Mouse (Mus musculus) hindbrain, embryonic 10.5 days (tissue): ENCODE results near the gene Ano10. TPM values are rescaled to one million over a fixed set of nuclear protein-coding genes. Genes with fewer than 3 reads are reported as not detected.
A peak's percentile ranks its signal among the peaks of the same experiment; 100 is the strongest.

ENCODE experiments used
- DNase-seq: peaks from one replicate; pipeline ENCODE4 v3.0.0-alpha.2; 2017; ENCODE audit warnings: low spot score
- H3K27ac ChIP-seq: fragments of 300-500 bp; sonication (generic); 2 replicates; pipeline ENCODE4 v1.5.1; 2016; ENCODE audit warnings: mild to moderate bottlenecking, moderate library complexity
- H3K27me3 ChIP-seq: fragments of 300-500 bp; sonication (generic); 2 replicates; pipeline ENCODE4 v1.6.1; 2016; ENCODE audit warnings: mild to moderate bottlenecking; ENCODE audit not compliant: poor library complexity, insufficient read depth, severe bottlenecking
- H3K36me3 ChIP-seq: fragments of 300-500 bp; sonication (generic); 2 replicates; pipeline ENCODE4 v1.6.1; 2016; ENCODE audit warnings: mild to moderate bottlenecking, moderate library complexity
- H3K4me1 ChIP-seq: fragments of 300-500 bp; sonication (generic); replicated peaks from 2 replicates; pipeline ENCODE4 v1.6.1; 2016; ENCODE audit warnings: mild to moderate bottlenecking
- H3K4me3 ChIP-seq: fragments of 300-500 bp; sonication (generic); 2 replicates; pipeline ENCODE4 v1.5.1; 2016; ENCODE audit warnings: mild to moderate bottlenecking, moderate library complexity
- H3K9me3 ChIP-seq: fragments of 300-500 bp; sonication (generic); 2 replicates; pipeline ENCODE4 v1.6.1; 2016; ENCODE audit warnings: mild to moderate bottlenecking, moderate library complexity
- WGBS: fragments of 180-500 bp; shearing (Covaris S2); methylation state at CpG from one replicate; pipeline ENCODE4 v1.1.7; 2016; 5-methylcytosine and 5-hydroxymethylcytosine counted together
- polyA plus RNA-seq: library from polyadenylated mRNA; unstranded; fragments of >200 nt; fragmentation: Nextera tagmentation; extraction: Ambion mirVana; gene quantifications from 2 replicates; pipeline ENCODE4 v1.2.1, GENCODE M21; 2016

The Ano10 gene
- polyA plus RNA-seq, 1 experiment from 2014 or later: 46.9 TPM

DNA sequence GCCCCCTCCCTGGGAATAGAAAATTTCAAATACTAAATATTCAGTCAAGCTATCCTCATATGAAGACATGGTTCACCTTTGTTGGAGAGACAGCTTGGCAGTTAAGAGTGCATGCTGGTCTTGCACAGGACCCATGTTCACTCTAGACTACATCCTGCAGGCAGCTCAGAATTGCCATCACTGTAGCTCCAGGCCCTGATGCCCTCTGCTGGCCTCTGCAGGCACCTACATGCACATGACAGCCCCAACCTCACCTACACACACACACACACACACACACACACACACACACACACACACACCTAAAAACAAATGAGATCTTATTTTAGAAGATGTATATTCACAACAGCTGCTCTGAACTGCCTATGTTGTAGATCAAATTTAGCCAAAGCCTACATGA, 31.1 kb downstream of the Ano10 start:
- DNase-seq: no peak
- H3K36me3 ChIP-seq: peaks cover 67% of the 10 kb centered on the region
- H3K9me3 ChIP-seq: no peaks in the 10 kb centered on the region
- H3K4me1 ChIP-seq: no peaks in the 10 kb centered on the region
- H3K27ac ChIP-seq: no peak overlapping the region
- no peaks in the 10 kb centered on the region for H3K27me3 ChIP-seq
- no peak overlapping the region for H3K4me3 ChIP-seq

DNA sequence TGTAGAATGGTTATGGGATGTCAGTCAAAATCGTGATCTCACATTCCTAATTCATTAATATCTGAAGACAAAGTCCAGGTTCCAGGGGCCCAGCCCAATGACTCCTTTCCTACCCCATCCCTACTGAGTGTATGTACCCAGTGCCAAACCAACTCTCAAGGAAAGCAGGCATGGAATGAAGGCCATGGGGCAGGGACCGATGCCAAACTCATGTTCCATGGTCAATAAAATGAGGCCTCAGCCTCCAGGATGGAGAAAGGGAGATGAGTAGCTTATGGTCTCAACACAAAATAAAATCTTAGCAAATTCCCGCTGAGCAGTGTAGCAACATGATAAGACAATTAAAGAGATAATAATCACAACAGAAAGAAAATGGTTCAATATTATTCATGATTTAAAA, 39.8 kb downstream of the Ano10 start:
- Histone ChIP-seq H3K4me3 (no peak overlapping the region), H3K36me3 (peaks cover 89% of the 10 kb centered on the region), H3K9me3 (no peaks in the 10 kb centered on the region), H3K4me1 (no peaks in the 10 kb centered on the region), H3K27me3 (no peaks in the 10 kb centered on the region), H3K27ac (no peak overlapping the region)
- WGBS: 93% methylated on average over 3 of the region's 3 CpGs
- no peak for DNase-seq

DNA sequence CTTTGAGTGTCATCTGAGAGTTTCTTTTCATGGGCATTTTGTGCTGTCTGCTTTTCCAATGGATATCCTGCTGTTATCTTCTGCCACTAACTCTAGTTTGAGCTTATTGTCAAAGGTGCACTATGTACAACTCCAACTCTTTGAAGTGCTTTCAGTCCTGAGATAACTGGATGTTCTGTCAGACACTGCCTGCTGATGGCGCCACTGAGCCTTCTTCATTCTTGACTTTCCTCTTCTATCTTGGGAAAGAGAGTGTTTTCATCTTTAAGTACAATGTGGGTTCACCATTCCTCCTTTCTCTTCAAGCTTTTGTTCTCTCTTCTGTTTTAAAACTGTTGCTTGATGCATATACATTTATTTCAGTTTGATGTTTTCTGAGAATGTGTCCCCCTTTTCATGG, 42.1 kb downstream of the Ano10 start:
- H3K4me1 ChIP-seq: 0 out of 2 replicates have a peak, but pooled peaks cover 3% of the 10 kb centered on the region
- DNase-seq: no peak
- H3K36me3 ChIP-seq: peaks cover 73% of the 10 kb centered on the region
- H3K9me3 ChIP-seq: no peaks in the 10 kb centered on the region
- WGBS: 80% methylated on average over 1 of the region's 1 CpGs
- H3K4me3 ChIP-seq: no peak overlapping the region
- H3K27ac ChIP-seq: no peak overlapping the region
- H3K27me3 ChIP-seq: no peaks in the 10 kb centered on the region

DNA sequence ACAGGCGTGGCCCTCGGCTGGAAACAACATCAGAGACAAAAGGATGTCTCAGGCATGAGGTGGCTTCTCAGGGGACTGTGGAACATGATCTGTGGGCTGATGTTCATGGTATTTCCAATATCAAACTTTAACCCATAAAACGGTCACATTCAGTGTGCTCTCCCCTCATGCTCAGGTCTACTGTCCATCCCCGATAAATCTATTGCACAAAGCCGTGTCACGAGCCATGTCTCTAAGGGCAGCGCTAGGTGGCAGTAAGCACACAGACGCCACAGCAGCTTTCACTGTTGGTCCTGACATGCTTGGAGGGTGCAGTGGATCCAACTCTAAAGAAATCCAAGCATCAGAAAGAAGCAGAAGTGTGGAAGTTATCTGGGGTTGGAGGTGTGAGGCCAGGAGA, 46.1 kb downstream of the Ano10 start:
- 37% methylated on average over 8 of the region's 8 CpGs for WGBS
- Histone ChIP-seq H3K4me3 (no peak overlapping the region), H3K27ac (no peak overlapping the region), H3K36me3 (peaks cover 37% of the 10 kb centered on the region), H3K9me3 (no peaks in the 10 kb centered on the region), H3K27me3 (peaks cover 8% of the 10 kb centered on the region; the same call in 1 of the 2 replicates), H3K4me1 (peaks cover 8% of the 10 kb centered on the region; the same call in 1 of the 2 replicates)
- peak; percentile 46 for DNase-seq

DNA sequence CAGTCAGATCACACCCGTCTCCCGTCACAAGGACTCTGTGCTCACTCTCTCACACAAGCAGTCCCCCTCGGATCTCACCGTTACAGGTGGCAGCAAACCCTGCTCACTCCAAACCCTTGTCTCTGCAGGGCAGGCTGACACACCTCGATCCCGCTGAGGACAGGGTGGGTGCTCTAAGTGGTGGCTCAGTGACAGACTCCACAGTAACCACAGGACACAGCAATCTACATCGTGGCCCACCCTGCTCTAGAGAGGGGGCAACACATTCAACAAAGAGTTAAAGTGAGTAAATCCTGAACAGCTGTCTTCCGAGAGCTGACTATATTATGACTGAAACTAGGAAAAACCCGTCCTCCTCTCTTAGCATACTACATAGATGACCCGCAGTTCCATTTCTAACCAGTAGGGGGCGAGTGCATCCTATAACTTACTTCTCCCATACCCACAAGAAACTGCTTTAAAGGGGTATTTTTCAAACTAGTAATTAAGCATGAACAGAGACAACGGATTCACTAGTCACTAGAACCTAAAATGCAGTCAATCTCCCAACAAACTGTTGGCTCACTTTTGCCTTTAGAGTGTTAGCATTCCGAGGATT, 46.7 kb downstream of the Ano10 start:
- peak; percentile 61 for DNase-seq
- peaks cover 31% of the 10 kb centered on the region for H3K36me3 ChIP-seq
- H3K4me3 ChIP-seq: no peak overlapping the region
- no peak overlapping the region for H3K27ac ChIP-seq
- WGBS: 44% methylated on average over 13 of the region's 13 CpGs
- peaks cover 14% of the 10 kb centered on the region for H3K27me3 ChIP-seq
- no peaks in the 10 kb centered on the region for H3K9me3 ChIP-seq
- H3K4me1 ChIP-seq: peaks cover 14% of the 10 kb centered on the region

DNA sequence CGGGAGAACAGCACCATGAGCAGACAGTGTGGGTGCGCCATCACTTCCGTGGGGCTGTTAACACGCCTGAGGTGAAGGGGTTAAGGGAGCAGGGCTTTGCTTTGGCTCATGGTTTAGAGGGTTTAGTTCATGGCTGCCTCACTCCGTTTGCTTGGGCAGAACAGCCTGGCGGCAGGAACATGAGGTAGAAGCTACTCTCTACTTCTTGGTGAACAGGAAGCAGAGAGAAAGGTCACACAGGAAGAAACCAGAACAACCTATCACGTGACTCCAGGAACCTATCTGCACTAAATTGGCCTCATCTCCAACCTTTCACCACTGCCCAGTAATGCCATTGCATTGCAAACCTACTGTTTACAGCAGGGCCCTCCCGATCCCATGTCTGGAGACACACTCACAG, 48.3 kb downstream of the Ano10 start:
- Histone ChIP-seq H3K4me3 (no peak overlapping the region), H3K4me1 (peaks cover 29% of the 10 kb centered on the region), H3K36me3 (peaks cover 14% of the 10 kb centered on the region), H3K27ac (no peak overlapping the region), H3K27me3 (peaks cover 20% of the 10 kb centered on the region), H3K9me3 (no peaks in the 10 kb centered on the region)
- WGBS: 88% methylated on average over 8 of the region's 8 CpGs
- no peak for DNase-seq

DNA sequence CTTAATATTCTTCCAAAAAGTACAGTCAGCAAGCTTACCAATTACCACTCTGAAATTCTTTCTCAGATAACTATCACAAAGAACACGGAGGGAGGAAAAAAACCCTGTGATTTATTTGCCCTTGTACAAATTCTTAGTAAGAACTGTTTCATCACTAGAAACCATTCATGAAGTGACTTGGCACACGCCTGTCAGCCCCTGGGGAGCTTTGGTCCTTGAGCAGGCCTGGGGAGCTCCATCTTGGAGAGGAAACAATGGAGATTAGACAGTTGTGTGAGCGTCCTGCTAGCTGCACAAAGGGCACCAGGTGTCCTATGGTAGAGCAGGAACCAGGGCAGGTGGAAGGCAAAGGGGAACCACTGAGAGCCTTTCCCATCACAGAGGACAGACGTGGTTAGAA, 48.8 kb downstream of the Ano10 start:
- Histone ChIP-seq H3K27ac (no peak overlapping the region), H3K4me3 (no peak overlapping the region), H3K4me1 (peaks cover 33% of the 10 kb centered on the region), H3K36me3 (peaks cover 10% of the 10 kb centered on the region), H3K9me3 (no peaks in the 10 kb centered on the region), H3K27me3 (peaks cover 20% of the 10 kb centered on the region)
- no peak for DNase-seq
- WGBS: 76% methylated on average over 4 of the region's 4 CpGs

DNA sequence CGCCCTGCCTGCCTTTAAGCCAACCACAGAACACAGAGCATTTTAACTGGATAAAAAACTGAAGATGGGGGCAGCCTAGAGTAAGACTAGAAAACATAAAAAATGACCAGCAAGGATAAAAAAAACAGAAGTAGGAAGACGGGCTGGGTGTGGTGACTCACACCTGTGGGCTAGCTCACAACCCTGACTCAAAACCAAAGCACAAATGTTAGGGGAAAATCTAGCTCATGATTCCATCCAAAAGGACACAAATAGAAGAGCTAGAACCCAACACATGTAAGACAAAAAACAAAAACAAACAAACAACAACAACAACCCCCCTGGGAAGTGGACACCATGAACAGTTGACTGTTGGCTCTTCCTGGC, 49.4 kb downstream of the Ano10 start:
- H3K4me1 ChIP-seq: peaks cover 36% of the 10 kb centered on the region
- peaks cover 20% of the 10 kb centered on the region for H3K27me3 ChIP-seq
- no peak overlapping the region for H3K4me3 ChIP-seq
- WGBS: 41% methylated on average over 2 of the region's 2 CpGs
- no peak overlapping the region for H3K27ac ChIP-seq
- H3K9me3 ChIP-seq: no peaks in the 10 kb centered on the region
- no peak for DNase-seq
- peaks cover 4% of the 10 kb centered on the region for H3K36me3 ChIP-seq

DNA sequence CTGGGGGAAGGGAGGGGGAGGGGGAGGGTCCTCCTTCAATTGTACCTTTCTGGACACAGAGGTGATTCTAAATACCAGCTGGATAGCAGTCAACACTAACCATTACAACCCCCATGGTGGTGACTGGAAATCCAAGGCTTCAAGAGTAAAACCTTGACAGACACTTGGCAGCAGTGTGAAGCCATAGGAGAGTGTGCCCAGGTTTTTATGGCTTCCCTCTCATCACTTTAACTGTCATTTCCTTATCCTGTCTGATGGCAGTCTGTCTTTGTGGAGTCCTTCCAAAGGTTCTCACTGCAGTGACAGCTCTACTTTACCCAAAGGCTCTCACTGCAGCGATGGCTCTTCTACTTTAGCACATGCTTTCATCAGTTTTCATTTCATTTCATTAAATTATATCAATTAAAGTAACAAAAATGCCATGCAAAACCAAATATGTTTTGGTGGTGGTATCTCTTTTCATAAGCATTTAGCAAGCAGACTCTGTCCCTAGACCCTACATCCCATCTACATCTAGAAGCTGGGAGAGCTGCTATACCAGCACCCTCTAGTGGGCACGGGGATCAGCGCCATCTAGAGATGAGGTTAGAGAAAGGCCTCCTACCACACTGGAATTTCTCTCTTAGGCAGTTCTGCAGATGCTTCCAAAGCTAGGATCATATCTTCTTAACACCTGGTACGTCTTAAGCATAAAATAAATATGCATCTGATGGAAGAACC, 50.0 kb downstream of the Ano10 start:
- Histone ChIP-seq H3K4me3 (no peak overlapping the region), H3K9me3 (no peaks in the 10 kb centered on the region), H3K27ac (no peak overlapping the region), H3K4me1 (peaks cover 38% of the 10 kb centered on the region), H3K36me3 (no peaks in the 10 kb centered on the region; the same call in none of the 2 replicates), H3K27me3 (peaks cover 20% of the 10 kb centered on the region)
- DNase-seq: peak; percentile 52
- 34% methylated on average over 4 of the region's 4 CpGs for WGBS

DNA sequence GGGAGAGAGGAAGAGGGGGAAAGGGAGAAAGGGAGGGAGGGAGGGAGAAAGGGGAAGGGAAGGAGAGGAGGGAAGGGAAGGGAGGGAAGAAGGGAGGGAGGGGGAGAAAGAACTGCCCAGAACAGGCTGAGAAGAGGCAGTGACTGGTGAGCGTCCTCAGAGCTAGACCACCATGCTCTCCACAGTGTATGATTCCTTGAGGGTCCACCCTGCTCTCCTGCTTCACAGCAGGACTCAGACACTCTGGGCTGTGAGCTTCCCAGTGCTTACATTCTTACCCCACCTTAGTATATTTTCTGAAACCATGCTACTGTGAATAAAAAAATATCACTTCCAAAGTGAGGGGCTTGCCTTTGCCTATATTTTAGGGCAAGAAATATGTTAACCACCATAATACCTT, 50.9 kb downstream of the Ano10 start:
- no peaks in the 10 kb centered on the region for H3K9me3 ChIP-seq
- WGBS: 47% methylated on average over 1 of the region's 1 CpGs

DNA sequence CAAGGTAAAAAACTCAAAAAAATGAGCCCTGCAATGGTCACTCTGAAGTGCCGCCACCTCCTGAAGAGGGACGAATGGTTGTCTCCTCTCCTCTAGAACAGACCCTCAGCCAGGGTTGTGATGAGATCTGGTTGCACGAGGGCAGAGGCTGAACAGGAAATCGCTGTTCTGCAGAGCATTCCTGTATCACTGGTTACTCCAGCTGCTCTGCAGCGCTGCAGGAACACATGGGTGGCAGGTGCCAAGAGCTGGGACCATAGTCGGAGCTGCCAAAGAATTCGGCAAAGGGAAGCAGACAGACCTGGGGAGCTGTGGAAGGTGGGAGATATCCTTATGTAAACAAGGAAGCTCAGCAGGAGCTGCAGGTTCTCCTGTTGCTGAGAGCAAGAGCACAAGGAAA, 51.4 kb downstream of the Ano10 start:
- H3K36me3 ChIP-seq: no peaks in the 10 kb centered on the region; the same call in none of the 2 replicates
- WGBS: 28% methylated on average over 7 of the region's 7 CpGs
- DNase-seq: peak; percentile 20
- no peak overlapping the region for H3K4me3 ChIP-seq
- H3K27me3 ChIP-seq: peaks cover 20% of the 10 kb centered on the region
- no peak overlapping the region for H3K27ac ChIP-seq
- H3K9me3 ChIP-seq: no peaks in the 10 kb centered on the region
- peaks cover 36% of the 10 kb centered on the region for H3K4me1 ChIP-seq

More for the DNA sequence above, 50.9 kb downstream of the Ano10 start:
- peaks cover 20% of the 10 kb centered on the region for H3K27me3 ChIP-seq
- H3K36me3 ChIP-seq: no peaks in the 10 kb centered on the region; the same call in none of the 2 replicates
- DNase-seq: no peak
- no peak overlapping the region for H3K27ac ChIP-seq
- H3K4me1 ChIP-seq: peaks cover 38% of the 10 kb centered on the region
- no peak overlapping the region for H3K4me3 ChIP-seq

DNA sequence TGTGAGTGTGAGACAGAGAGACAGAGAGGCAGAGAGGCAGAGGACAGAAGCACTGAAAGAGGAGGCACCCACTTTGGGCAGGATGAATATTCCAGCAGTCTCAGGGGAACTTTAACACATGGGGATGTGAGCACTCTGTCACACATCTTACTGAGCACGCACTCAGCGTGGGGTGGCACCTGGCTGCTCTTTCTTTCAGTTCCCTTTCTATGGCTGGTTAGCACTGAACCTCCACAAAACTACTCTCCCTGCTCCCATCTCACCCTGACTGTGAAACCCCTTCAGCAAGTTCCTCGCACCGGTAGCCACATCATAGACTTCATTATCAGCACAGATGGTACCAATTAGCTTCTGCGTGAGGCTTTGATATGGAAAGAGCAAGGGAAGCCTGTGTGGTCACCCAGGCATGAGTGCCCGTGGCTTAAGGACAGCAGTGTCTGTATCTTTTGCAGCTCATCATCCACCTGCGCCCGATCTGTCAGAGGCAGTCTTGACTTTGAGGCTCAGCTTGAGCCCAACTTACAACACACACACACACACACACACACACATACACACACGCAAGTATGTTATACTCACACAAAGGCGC, 52.3 kb downstream of the Ano10 start:
- Histone ChIP-seq H3K9me3 (no peaks in the 10 kb centered on the region), H3K4me3 (no peak overlapping the region), H3K36me3 (no peaks in the 10 kb centered on the region; the same call in none of the 2 replicates), H3K27ac (no peak overlapping the region), H3K4me1 (peaks cover 36% of the 10 kb centered on the region), H3K27me3 (peaks cover 20% of the 10 kb centered on the region)
- 58% methylated on average over 10 of the region's 10 CpGs for WGBS
- DNase-seq: no peak

DNA sequence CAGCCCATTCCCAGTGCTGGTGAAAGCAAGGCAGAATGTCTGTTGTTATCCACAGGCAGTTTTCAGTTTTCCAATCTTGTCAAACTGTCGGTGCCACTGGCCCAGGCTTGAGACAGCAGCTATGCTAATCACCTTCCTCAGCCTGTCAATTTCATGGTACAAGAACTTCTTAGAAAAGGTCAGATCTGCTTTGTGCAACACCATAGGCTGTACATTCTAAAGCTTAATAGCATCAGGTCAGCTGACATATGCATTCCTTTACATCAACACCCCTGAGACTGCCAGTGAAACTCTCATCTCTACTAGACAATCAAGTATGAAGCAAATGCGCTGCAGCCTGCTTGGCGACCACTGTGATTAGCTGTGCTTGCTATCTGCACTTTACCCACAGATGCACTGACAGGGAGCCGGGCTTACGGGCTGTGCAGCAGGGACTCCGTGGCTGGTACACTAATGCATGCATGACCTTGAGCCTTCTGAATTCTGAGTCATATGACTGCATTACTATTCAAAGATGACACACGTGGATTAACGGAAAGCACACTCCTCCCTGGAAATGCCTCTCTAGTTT, 53.5 kb downstream of the Ano10 start:
- H3K27me3 ChIP-seq: peaks cover 20% of the 10 kb centered on the region
- H3K36me3 ChIP-seq: no peaks in the 10 kb centered on the region; the same call in 1 of the 2 replicates
- peak; percentile 27 for DNase-seq
- no peak overlapping the region for H3K27ac ChIP-seq
- H3K4me3 ChIP-seq: no peak overlapping the region
- H3K4me1 ChIP-seq: peaks cover 36% of the 10 kb centered on the region
- WGBS: 46% methylated on average over 8 of the region's 8 CpGs
- no peaks in the 10 kb centered on the region for H3K9me3 ChIP-seq
